Mouse (Mus musculus) kidney, adult 8-10 months (tissue): Measurements from ENCODE around the gene Polr3h.
A peak's percentile ranks its signal among the peaks of the same experiment; 100 is the strongest.
"Not testable (repeated sequence)": the region's sequence is repeated elsewhere in the genome, so short reads cannot be mapped to it uniquely, and the experiment has no call there.

Experiments used
- DNase-seq, 2 experiments: peaks; one replicate each; pipeline ENCODE4 v3.0.0; 2022

Gene Polr3h

GRCm38 (mm10) chr15:81925760-81926445, at the start of gene Polr3h:
Polr3h (minus strand) TSS chr15:81926240.
- peak; percentile 95 to 96 for DNase-seq

- DNase-seq, result not testable (repeated sequence)
These were observed 49.1 kb upstream of the Polr3h start for GRCm38 (mm10) chr15:81975156-81975555.

GRCm38 (mm10) chr15:81970498-81970897, 44.5 kb upstream of the Polr3h start:
- DNase-seq, result not testable (repeated sequence)

- DNase-seq, result not testable (repeated sequence)
These were observed 43.6 kb upstream of the Polr3h start for GRCm38 (mm10) chr15:81969635-81970034.

GRCm38 (mm10) chr15:81969173-81969572, 43.1 kb upstream of the Polr3h start:
- DNase-seq, result peak; percentile 37 to 51

- no peak for DNase-seq
These were observed 42.4 kb upstream of the Polr3h start for GRCm38 (mm10) chr15:81968447-81968846.

GRCm38 (mm10) chr15:81967821-81968220, 41.8 kb upstream of the Polr3h start:
- no peak for DNase-seq

GRCm38 (mm10) chr15:81966062-81966829, 40.2 kb upstream of the Polr3h start:
- DNase-seq, result no peak

GRCm38 (mm10) chr15:81964980-81965545, 39.0 kb upstream of the Polr3h start:
- no peak for DNase-seq

- no peak for DNase-seq
These were observed 38.2 kb upstream of the Polr3h start for GRCm38 (mm10) chr15:81964262-81964661.

GRCm38 (mm10) chr15:81961078-81961451, 35.0 kb upstream of the Polr3h start:
- DNase-seq, result no peak

GRCm38 (mm10) chr15:81960171-81961077, 34.4 kb upstream of the Polr3h start, which contains the start of gene Pmm1:
Pmm1 (minus strand) TSS chr15:81960930.
- peak; percentile 99 for DNase-seq

GRCm38 (mm10) chr15:81958906-81959305, 32.9 kb upstream of the Polr3h start:
- no peak for DNase-seq

- no peak for DNase-seq
These were observed 31.6 kb upstream of the Polr3h start for GRCm38 (mm10) chr15:81957598-81957997.

- DNase-seq, result peak in 1 of 2 experiments; percentile 56
These were observed 30.4 kb upstream of the Polr3h start for GRCm38 (mm10) chr15:81956457-81956856.

GRCm38 (mm10) chr15:81955414-81955813, 29.4 kb upstream of the Polr3h start:
- no peak for DNase-seq

GRCm38 (mm10) chr15:81954716-81955115, 28.7 kb upstream of the Polr3h start:
- no peak for DNase-seq

GRCm38 (mm10) chr15:81954151-81954583, 28.1 kb upstream of the Polr3h start:
- DNase-seq, result no peak

GRCm38 (mm10) chr15:81952310-81952709, 26.3 kb upstream of the Polr3h start:
- no peak for DNase-seq

GRCm38 (mm10) chr15:81951159-81951558, 25.1 kb upstream of the Polr3h start:
- no peak for DNase-seq

- DNase-seq, result no peak
These were observed 24.7 kb upstream of the Polr3h start for GRCm38 (mm10) chr15:81950716-81951115.

- DNase-seq, result peak; percentile 50 to 57
These were observed 23.6 kb upstream of the Polr3h start for GRCm38 (mm10) chr15:81949476-81950131.
